Mouse (Mus musculus): ENCODE data around the gene Rps27l. TPM values are rescaled to one million over a fixed set of nuclear protein-coding genes. Genes with fewer than 3 reads are reported as not detected.
"Not testable (repeated sequence)": the region's sequence is repeated elsewhere in the genome, so short reads cannot be mapped to it uniquely, and the experiment has no call there.

Gene Rps27l
- polyA plus RNA-seq, 1 experiment from 2014 or later = 744 TPM

- peak overlapping the region; percentile 54 for H3K9ac ChIP-seq
- H3K27me3 ChIP-seq (replicated peaks); H3K9me3 ChIP-seq (replicated peaks): not testable (repeated sequence)
- H3K4me3 ChIP-seq = peak overlapping the region; percentile 48
- peaks cover 96% of the 10 kb centered on the region for H3K4me1 ChIP-seq
- WGBS (ENCODE audit: insufficient replicate concordance) = 32% methylated on average over 5 of the region's 5 CpGs
- peak overlapping the region; percentile 96 for H3K4me2 ChIP-seq
- ATAC-seq = peak; percentile 53
- H3K27ac ChIP-seq = peak overlapping the region; percentile 95
- H3K36me3 ChIP-seq = peaks cover 46% of the 10 kb centered on the region
These were observed 32.5 kb upstream of the Rps27l start for GRCm38 (mm10) chr9:66913254-66913934.

DNA sequence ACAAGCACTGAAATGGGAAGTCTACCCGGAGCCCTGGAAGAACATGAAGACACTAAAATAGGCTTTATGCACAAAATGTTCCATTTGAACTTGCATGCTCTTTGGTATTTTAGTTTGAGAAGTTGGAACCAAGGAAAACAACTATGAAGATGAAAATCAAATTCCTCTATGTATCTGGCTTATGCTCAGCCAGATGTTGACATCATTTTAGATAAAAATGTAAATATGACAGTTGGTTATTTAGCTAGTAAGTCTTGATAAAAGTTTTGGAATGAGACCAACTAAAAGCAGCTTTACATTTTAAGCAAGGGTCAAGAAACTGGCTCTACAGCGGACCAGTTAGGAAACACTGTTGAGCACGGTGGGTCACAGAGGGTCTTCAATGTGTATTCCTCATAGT is 31.3 kb upstream of the Rps27l start:
- Histone ChIP-seq H3K36me3 (peaks cover 41% of the 10 kb centered on the region), H3K9ac (peak overlapping the region; percentile 99), H3K27ac (peak overlapping the region; percentile 95), H3K4me2 (peak overlapping the region; percentile 96), H3K4me1 (peaks cover 89% of the 10 kb centered on the region), H3K4me3 (no peak overlapping the region), H3K27me3 (replicated peaks) (no peaks in the 10 kb centered on the region), H3K9me3 (replicated peaks) (no peaks in the 10 kb centered on the region)
- ATAC-seq = no peak
- 66% methylated on average over 3 of the region's 3 CpGs for WGBS (ENCODE audit: insufficient replicate concordance)

GRCm38 (mm10) chr9:66915401-66915800 is 30.5 kb upstream of the Rps27l start:
- 39% methylated on average over 5 of the region's 5 CpGs for WGBS (ENCODE audit: insufficient replicate concordance)
- H3K9me3 ChIP-seq (replicated peaks) = no peaks in the 10 kb centered on the region
- ATAC-seq = no peak
- H3K27ac ChIP-seq = peak overlapping the region; percentile 95
- H3K27me3 ChIP-seq (replicated peaks) = no peaks in the 10 kb centered on the region
- peak overlapping the region; percentile 96 for H3K4me3 ChIP-seq
- peaks cover 34% of the 10 kb centered on the region for H3K36me3 ChIP-seq
- H3K4me2 ChIP-seq = peak overlapping the region; percentile 96
- H3K9ac ChIP-seq = peak overlapping the region; percentile 99
- H3K4me1 ChIP-seq = peaks cover 85% of the 10 kb centered on the region

DNA sequence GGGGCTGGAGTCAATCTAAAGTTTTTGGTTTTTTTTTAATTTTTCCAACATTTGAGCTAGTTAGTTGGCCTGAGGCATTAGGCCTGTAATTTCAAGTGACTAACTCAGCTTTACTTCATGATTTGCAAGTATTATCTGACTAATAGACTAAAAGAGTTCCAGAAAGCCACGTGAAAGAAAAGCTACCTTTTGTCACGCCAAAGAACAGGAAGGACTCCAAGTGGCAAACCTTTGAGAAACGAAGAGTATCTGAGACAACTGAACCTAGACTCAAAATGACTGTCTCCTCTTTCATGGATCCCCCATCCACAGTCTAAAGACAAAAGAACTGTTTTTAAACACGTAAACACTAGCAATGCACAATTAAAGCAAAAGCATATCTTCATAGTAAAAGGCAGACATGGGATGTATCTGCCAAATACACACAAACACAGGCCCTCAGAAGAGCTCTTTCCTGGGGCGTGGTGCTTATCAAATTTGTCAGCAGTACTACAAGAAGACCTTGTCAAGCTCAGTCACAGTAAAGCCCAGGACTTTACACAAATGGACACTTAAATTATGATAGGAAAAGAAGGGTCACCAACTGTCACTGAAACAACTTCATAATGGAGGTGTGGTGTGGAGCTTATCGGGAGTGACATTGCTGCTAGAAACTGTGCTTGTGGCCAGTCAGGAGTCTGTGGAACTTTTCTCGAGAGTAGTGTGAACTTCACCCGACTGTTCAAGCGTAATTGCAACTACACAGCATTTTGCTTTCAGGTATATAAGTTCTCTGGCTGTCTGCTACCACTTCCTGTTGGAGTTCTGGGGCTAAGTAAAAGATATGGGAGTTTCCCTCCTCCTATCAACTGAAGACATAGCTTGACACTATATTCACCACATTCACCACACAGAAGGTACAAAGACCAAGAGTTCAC is 29.8 kb upstream of the Rps27l start:
- Histone ChIP-seq H3K27ac (peak overlapping the region; percentile 95), H3K4me3 (peak overlapping the region; percentile 96), H3K36me3 (peaks cover 27% of the 10 kb centered on the region), H3K4me2 (peak overlapping the region; percentile 96), H3K9ac (peak overlapping the region; percentile 99), H3K9me3 (replicated peaks) (no peaks in the 10 kb centered on the region), H3K27me3 (replicated peaks) (no peaks in the 10 kb centered on the region), H3K4me1 (peaks cover 85% of the 10 kb centered on the region)
- ATAC-seq = peak; percentile 72
- 18% methylated on average over 9 of the region's 9 CpGs for WGBS (ENCODE audit: insufficient replicate concordance)

GRCm38 (mm10) chr9:66917216-66917891 is 28.5 kb upstream of the Rps27l start:
- Histone ChIP-seq H3K9ac (peak overlapping the region; percentile 99), H3K27me3 (replicated peaks) (no peaks in the 10 kb centered on the region), H3K27ac (peak overlapping the region; percentile 95), H3K4me3 (peak overlapping the region; percentile 96), H3K4me1 (peaks cover 79% of the 10 kb centered on the region), H3K4me2 (peak overlapping the region; percentile 96), H3K36me3 (peaks cover 23% of the 10 kb centered on the region), H3K9me3 (replicated peaks) (peaks cover 3% of the 10 kb centered on the region)
- 54% methylated on average over 8 of the region's 8 CpGs for WGBS (ENCODE audit: insufficient replicate concordance)
- ATAC-seq = no peak

DNA sequence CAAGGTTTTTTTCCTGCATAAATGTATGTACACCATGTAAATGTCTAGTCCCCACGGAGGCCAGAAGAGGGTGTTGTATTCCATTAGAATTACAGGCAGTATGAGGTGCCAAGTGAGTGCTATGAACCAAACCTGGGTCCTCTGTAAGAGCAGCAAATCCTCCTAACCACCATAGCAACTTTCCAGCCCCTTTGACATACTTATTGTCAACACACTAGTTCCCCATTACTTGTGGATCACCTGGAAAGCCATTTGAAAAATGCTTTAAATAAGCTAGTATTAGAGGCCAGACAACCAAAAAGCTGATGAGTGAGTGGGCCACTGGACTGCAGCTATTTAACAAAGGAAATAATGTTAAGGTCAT is 28.0 kb upstream of the Rps27l start:
- peak overlapping the region; percentile 96 for H3K4me2 ChIP-seq
- H3K9me3 ChIP-seq (replicated peaks) = peaks cover 3% of the 10 kb centered on the region
- peak overlapping the region; percentile 95 for H3K27ac ChIP-seq
- peak overlapping the region; percentile 96 for H3K4me3 ChIP-seq
- peaks cover 74% of the 10 kb centered on the region for H3K4me1 ChIP-seq
- peak overlapping the region; percentile 99 for H3K9ac ChIP-seq
- no peaks in the 10 kb centered on the region for H3K27me3 ChIP-seq (replicated peaks)
- WGBS (ENCODE audit: insufficient replicate concordance) = 61% methylated on average over 1 of the region's 1 CpGs
- ATAC-seq = no peak
- H3K36me3 ChIP-seq = peaks cover 19% of the 10 kb centered on the region

DNA sequence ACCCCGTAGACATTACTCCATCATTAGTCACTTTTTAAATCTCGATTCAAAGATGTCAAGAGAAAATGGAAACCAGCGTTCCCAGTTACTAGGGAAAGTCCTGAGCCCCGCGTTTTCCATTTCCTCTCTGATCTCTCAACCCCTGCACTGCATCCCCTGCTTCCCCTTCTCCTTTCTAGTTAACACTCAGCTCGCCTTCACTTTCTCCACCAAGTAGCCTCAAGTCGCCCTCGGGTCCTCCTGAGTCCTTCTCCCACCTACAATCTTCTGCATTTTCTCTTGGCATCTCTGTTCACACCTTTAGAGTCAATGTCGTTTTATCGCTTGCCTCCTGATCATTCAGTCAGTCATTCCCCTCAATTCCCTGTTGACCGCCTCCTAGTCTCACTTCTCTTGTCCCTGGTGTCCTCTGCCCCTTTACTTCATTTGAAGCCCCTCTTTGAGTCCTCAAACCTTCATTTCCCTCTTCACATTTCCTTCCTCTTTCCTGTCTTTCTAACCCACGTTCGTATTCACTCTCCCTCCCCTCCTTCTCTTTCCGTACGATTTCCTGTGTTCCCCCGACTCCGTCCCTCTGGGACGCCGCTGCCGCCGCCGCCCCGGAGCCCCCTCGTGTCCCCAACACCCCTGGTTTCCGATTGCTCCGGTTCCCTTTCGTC is 27.1 kb upstream of the Rps27l start:
- peak overlapping the region; percentile 99 for H3K9ac ChIP-seq
- no peak for ATAC-seq
- peak overlapping the region; percentile 96 for H3K4me2 ChIP-seq
- no peaks in the 10 kb centered on the region for H3K27me3 ChIP-seq (replicated peaks)
- 3% methylated on average over 27 of the region's 27 CpGs for WGBS (ENCODE audit: insufficient replicate concordance)
- H3K36me3 ChIP-seq = peaks cover 15% of the 10 kb centered on the region
- H3K4me3 ChIP-seq = peak overlapping the region; percentile 96
- H3K4me1 ChIP-seq = peaks cover 65% of the 10 kb centered on the region
- H3K9me3 ChIP-seq (replicated peaks) = peaks cover 3% of the 10 kb centered on the region
- peak overlapping the region; percentile 95 for H3K27ac ChIP-seq

DNA sequence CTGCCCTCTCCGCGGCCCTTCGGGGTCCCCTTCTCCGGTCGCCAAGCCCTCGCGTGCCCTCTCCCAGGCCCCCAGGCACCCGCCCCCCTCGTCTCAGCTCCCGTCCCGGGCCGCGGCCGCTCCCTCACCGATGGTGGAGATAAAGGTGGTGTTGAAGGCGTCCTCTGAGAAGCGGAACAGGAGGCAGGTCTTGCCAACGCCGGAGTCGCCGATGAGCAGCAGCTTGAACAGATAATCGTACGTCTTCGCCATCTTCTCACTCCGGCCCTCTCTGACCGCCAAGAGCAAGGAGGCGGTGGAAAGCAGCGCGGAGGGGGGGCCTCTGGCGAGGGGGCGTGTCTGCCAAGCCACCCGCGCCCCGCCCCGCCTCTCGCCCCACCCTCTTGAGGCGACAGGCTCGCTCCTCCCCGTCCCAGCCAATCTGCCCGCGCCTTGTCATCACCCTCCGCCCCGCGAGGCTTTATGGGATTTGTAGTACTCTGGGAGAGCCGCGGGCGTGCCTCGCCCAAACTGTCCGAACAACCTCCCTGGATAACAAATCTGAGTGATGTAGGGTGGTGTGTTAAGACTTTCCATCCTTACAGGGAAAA is 26.4 kb upstream of the Rps27l start, which contains the start of gene Rab8b:
Gene Rab8b (minus strand): TSS at position 306 of the 590 bp plus-strand sequence.
- under 1% methylated on average over 46 of the region's 49 CpGs for WGBS (ENCODE audit: insufficient replicate concordance)
- peak within 1 kb of the TSS; percentile 96 for H3K4me3 ChIP-seq

GRCm38 (mm10) chr9:66919981-66920380 is 25.9 kb upstream of the Rps27l start:
- under 1% methylated on average over 14 of the region's 14 CpGs for WGBS (ENCODE audit: insufficient replicate concordance)
- Histone ChIP-seq H3K4me1 (peaks cover 53% of the 10 kb centered on the region), H3K4me2 (peak overlapping the region; percentile 96), H3K36me3 (peaks cover 12% of the 10 kb centered on the region), H3K4me3 (peak overlapping the region; percentile 96), H3K27ac (peak overlapping the region; percentile 63), H3K9ac (peak overlapping the region; percentile 99), H3K9me3 (replicated peaks) (peaks cover 3% of the 10 kb centered on the region), H3K27me3 (replicated peaks) (no peaks in the 10 kb centered on the region)
- no peak; the same call in 1 of the 2 replicates for ATAC-seq

More for the DNA sequence above, 26.4 kb upstream of the Rps27l start, which contains the start of gene Rab8b:
- Histone ChIP-seq H3K9ac (peak within 1 kb of the TSS; percentile 99), H3K27ac (peak within 1 kb of the TSS; percentile 95), H3K27me3 (replicated peaks) (no peaks in the 10 kb centered on the region), H3K4me1 (peaks cover 58% of the 10 kb centered on the region), H3K9me3 (replicated peaks) (peaks cover 3% of the 10 kb centered on the region), H3K36me3 (peaks cover 15% of the 10 kb centered on the region), H3K4me2 (peak within 1 kb of the TSS; percentile 96)
- peak; percentile 92 for ATAC-seq

GRCm38 (mm10) chr9:66920488-66921279 is 25.2 kb upstream of the Rps27l start:
- Histone ChIP-seq H3K27ac (no peak overlapping the region), H3K27me3 (replicated peaks) (no peaks in the 10 kb centered on the region), H3K36me3 (peaks cover 7% of the 10 kb centered on the region), H3K4me3 (peak overlapping the region; percentile 96), H3K4me1 (peaks cover 46% of the 10 kb centered on the region), H3K9me3 (replicated peaks) (peaks cover 3% of the 10 kb centered on the region), H3K4me2 (peak overlapping the region; percentile 96), H3K9ac (peak overlapping the region; percentile 99)
- WGBS (ENCODE audit: insufficient replicate concordance) = 15% methylated on average over 6 of the region's 6 CpGs
- ATAC-seq = no peak

Measured in liver, embryonic 12.5 days (tissue).